Mouse (Mus musculus) kidney, postnatal 0 days (tissue): ENCODE data around the gene Slc24a3. TPM values are rescaled to one million over a fixed set of nuclear protein-coding genes. Genes with fewer than 3 reads are reported as not detected.

Experiments used
- ATAC-seq: fragments of 200-750 bp; cut with Nextera tagmentation; replicated peaks from 2 replicates; pipeline ENCODE4 v1.8.0; 2017; ENCODE audit warnings: low read depth, moderate number of reproducible peaks, moderate TSS enrichment, moderate library complexity; ENCODE audit not compliant: low FRiP score
- DNase-seq: peaks from one replicate; pipeline ENCODE4 v3.0.0-alpha.2; 2016; ENCODE audit warnings: low spot score
- H3K27ac ChIP-seq: fragments of 300-500 bp; sonication (generic); 2 replicates; pipeline ENCODE4 v1.5.1; 2014; ENCODE audit warnings: mild to moderate bottlenecking
- H3K27me3 ChIP-seq: fragments of 300-500 bp; sonication (generic); 2 replicates; pipeline ENCODE4 v1.6.1; 2014; ENCODE audit warnings: low read length, mixed read lengths; ENCODE audit not compliant: insufficient read depth
- H3K36me3 ChIP-seq: fragments of 300-500 bp; sonication (generic); 2 replicates; pipeline ENCODE4 v1.6.1; 2014; ENCODE audit warnings: low read length, mixed read lengths; ENCODE audit not compliant: insufficient read depth
- H3K4me1 ChIP-seq: fragments of 300-500 bp; sonication (generic); replicated peaks from 2 replicates; pipeline ENCODE4 v1.6.1; 2014; ENCODE audit warnings: antibody characterized with exemption, low read length, mixed read lengths; ENCODE audit not compliant: insufficient read depth
- H3K4me2 ChIP-seq: fragments of 300-500 bp; sonication (generic); 2 replicates; pipeline ENCODE4 v1.6.1; 2014; ENCODE audit warnings: mild to moderate bottlenecking, low read length, moderate library complexity, mixed read lengths
- H3K4me3 ChIP-seq: fragments of 300-500 bp; sonication (generic); replicated peaks from 2 replicates; pipeline ENCODE4 v1.5.1; 2014; ENCODE audit warnings: low read depth, low read length
- H3K9ac ChIP-seq: fragments of 300-500 bp; sonication (generic); 2 replicates; pipeline ENCODE4 v1.6.1; 2014; ENCODE audit warnings: low read depth, low read length
- H3K9me3 ChIP-seq: fragments of 300-500 bp; sonication (generic); replicated peaks from 2 replicates; pipeline ENCODE4 v1.6.1; 2016; ENCODE audit warnings: low read length, inconsistent platforms, mixed read lengths
- CTCF ChIP-seq: IDR thresholded peaks from 2 replicates; pipeline ENCODE4 v1.5.1; 2016; ENCODE audit warnings: antibody characterized with exemption, low read depth, mild to moderate bottlenecking, moderate library complexity
- WGBS: fragments of 180-500 bp; shearing (Covaris S2); extraction: QIAGEN DNeasy Blood & Tissue Kit; methylation state at CpG from one replicate; pipeline ENCODE4 v1.1.7; 2014; 5-methylcytosine and 5-hydroxymethylcytosine counted together
- polyA plus RNA-seq: library from polyadenylated mRNA; unstranded; fragments of >200 nt; fragmentation: Nextera tagmentation; extraction: Ambion mirVana; gene quantifications from 2 replicates; pipeline ENCODE4 v1.2.1, GENCODE M21; 2015

Gene Slc24a3
- polyA plus RNA-seq, 1 experiment from 2014 or later: 2.1 TPM

DNA sequence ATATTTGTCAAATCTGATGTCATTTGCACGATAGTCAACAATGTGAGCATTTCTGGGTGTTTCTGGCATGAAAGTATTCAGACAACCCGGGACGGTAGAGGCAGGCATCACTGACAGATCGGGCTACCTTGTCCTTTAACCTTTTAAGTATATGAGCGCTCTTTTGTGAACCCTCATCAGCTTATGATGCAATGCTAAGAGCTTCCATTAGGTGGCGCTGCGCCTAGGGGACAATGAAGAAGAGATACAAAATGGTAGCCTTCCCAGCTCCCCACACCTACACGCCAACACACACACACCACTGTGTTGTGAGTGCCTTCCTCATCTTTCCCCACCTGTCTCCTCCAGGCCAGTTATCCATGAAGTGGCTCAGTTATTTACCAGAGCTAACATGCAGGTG is 445.4 kb downstream of the Slc24a3 start:
- H3K4me2 ChIP-seq: no peak overlapping the region
- 64% methylated on average over 8 of the region's 8 CpGs for WGBS
- H3K9ac ChIP-seq: no peak overlapping the region
- H3K4me3 ChIP-seq: no peak overlapping the region
- no peaks in the 10 kb centered on the region for H3K36me3 ChIP-seq
- no peaks in the 10 kb centered on the region for H3K4me1 ChIP-seq
- ATAC-seq (no peak), DNase-seq (no peak)
- peak; percentile 59 for TF ChIP-seq CTCF
- H3K27ac ChIP-seq: no peak overlapping the region
- no peaks in the 10 kb centered on the region for H3K9me3 ChIP-seq
- no peaks in the 10 kb centered on the region for H3K27me3 ChIP-seq

GRCm38 (mm10) chr2:145613705-145614104 is 446.2 kb downstream of the Slc24a3 start:
- 54% methylated on average over 8 of the region's 8 CpGs for WGBS
- ATAC-seq (peak; percentile 52), DNase-seq (no peak)
- Histone ChIP-seq H3K4me2 (no peak overlapping the region), H3K27ac (peak overlapping the region; percentile 36; the same call in 1 of the 2 replicates), H3K4me3 (no peak overlapping the region), H3K9ac (no peak overlapping the region), H3K36me3 (no peaks in the 10 kb centered on the region), H3K9me3 (no peaks in the 10 kb centered on the region), H3K4me1 (no peaks in the 10 kb centered on the region), H3K27me3 (no peaks in the 10 kb centered on the region)
- TF ChIP-seq CTCF: no peak

GRCm38 (mm10) chr2:145619688-145620087 is 452.1 kb downstream of the Slc24a3 start:
- H3K27ac ChIP-seq: no peak overlapping the region
- H3K9me3 ChIP-seq: no peaks in the 10 kb centered on the region

DNA sequence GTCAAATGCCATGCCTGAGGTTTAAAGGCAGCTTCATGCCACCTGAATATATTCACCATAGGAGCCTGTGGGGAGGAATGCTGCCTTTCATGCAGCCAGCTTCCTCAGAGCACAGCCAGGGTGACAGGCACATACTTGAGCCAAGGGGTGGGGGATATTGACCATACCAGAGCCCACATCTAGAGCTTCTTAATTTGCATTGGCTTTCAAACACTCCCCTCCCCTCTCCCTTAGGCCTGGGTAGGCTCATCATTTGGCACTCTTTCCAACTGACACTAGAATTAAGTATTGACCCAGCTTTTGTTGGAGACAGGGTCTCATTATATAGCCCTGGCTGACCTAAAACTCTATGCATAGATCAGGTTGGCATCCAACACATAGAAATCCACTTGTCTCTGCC is 453.2 kb downstream of the Slc24a3 start:
- DNase-seq: no peak
- no peak overlapping the region for H3K4me3 ChIP-seq

More at GRCm38 (mm10) chr2:145619688-145620087, 452.1 kb downstream of the Slc24a3 start:
- DNase-seq: no peak
- no peaks in the 10 kb centered on the region for H3K27me3 ChIP-seq
- H3K4me3 ChIP-seq: no peak overlapping the region
- ATAC-seq: no peak
- TF ChIP-seq CTCF: no peak
- no peak overlapping the region for H3K9ac ChIP-seq
- 53% methylated on average over 4 of the region's 4 CpGs for WGBS
- H3K36me3 ChIP-seq: no peaks in the 10 kb centered on the region
- H3K4me1 ChIP-seq: no peaks in the 10 kb centered on the region
- no peak overlapping the region for H3K4me2 ChIP-seq

DNA sequence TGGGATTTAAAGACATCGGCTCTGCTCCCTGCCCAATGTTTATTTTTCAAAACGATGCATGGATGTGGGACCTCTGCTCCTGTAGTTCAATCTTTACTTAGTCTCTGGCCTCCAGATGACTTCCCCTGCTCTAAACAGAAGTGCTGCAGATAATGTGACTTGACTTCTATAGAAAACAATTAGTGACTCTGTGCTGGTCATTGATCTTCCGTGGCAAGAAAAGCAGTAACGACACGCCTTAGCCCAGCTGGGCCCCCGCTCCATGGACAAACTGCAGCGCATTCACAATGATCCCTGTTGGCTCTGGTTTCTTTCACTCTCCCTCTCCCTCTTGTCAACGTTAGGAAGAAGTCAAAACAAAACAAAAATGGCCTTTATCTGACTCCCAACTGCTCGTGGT is 453.6 kb downstream of the Slc24a3 start:
- ATAC-seq (no peak), DNase-seq (no peak)
- no peak overlapping the region for H3K27ac ChIP-seq
- no peak overlapping the region for H3K4me3 ChIP-seq
- TF ChIP-seq CTCF: no peak
- H3K9ac ChIP-seq: no peak overlapping the region
- no peaks in the 10 kb centered on the region for H3K36me3 ChIP-seq
- WGBS: 28% methylated on average over 9 of the region's 9 CpGs
- H3K4me2 ChIP-seq: no peak overlapping the region
- H3K4me1 ChIP-seq: no peaks in the 10 kb centered on the region
- H3K27me3 ChIP-seq: no peaks in the 10 kb centered on the region
- no peaks in the 10 kb centered on the region for H3K9me3 ChIP-seq

More for the DNA sequence above, 453.2 kb downstream of the Slc24a3 start:
- no peak overlapping the region for H3K9ac ChIP-seq
- TF ChIP-seq CTCF: no peak
- H3K27ac ChIP-seq: no peak overlapping the region
- no peak overlapping the region for H3K4me2 ChIP-seq
- H3K27me3 ChIP-seq: no peaks in the 10 kb centered on the region
- H3K4me1 ChIP-seq: no peaks in the 10 kb centered on the region
- H3K9me3 ChIP-seq: no peaks in the 10 kb centered on the region
- ATAC-seq: no peak
- H3K36me3 ChIP-seq: no peaks in the 10 kb centered on the region

- Histone ChIP-seq H3K4me3 (no peak overlapping the region), H3K4me1 (no peaks in the 10 kb centered on the region; the same call in 1 of the 2 replicates), H3K9ac (no peak overlapping the region), H3K36me3 (no peaks in the 10 kb centered on the region), H3K9me3 (no peaks in the 10 kb centered on the region), H3K4me2 (no peak overlapping the region), H3K27me3 (no peaks in the 10 kb centered on the region), H3K27ac (no peak overlapping the region)
- DNase-seq: no peak
- no peak for ATAC-seq
- 73% methylated on average over 6 of the region's 6 CpGs for WGBS
- TF ChIP-seq CTCF: no peak
Observed at GRCm38 (mm10) chr2:145631123-145631798, 463.7 kb downstream of the Slc24a3 start.

GRCm38 (mm10) chr2:145631799-145632174 is 464.2 kb downstream of the Slc24a3 start:
- no peak overlapping the region for H3K4me2 ChIP-seq
- WGBS: 40% methylated on average over 4 of the region's 4 CpGs
- DNase-seq: peak; percentile 41
- no peak overlapping the region for H3K4me3 ChIP-seq
- no peaks in the 10 kb centered on the region for H3K9me3 ChIP-seq
- H3K27ac ChIP-seq: no peak overlapping the region
- H3K4me1 ChIP-seq: no peaks in the 10 kb centered on the region; the same call in 1 of the 2 replicates
- TF ChIP-seq CTCF: no peak
- no peak for ATAC-seq
- no peaks in the 10 kb centered on the region for H3K27me3 ChIP-seq
- no peaks in the 10 kb centered on the region for H3K36me3 ChIP-seq
- no peak overlapping the region for H3K9ac ChIP-seq
